In genomic region chr2:181758147-181758725, GRCm38 (mm10) we compare ENCODE assay signal across 27 mouse cellular contexts. TPM values are rescaled to one million over a fixed set of nuclear protein-coding genes. Genes with fewer than 3 reads are reported as not detected.
DNase-seq lines count a peak whose midpoint lies in the region; ATAC-seq lines count a peak whose summit lies in the region.
"Had no signal": no experiment of that assay in that cellular context is flagged by ENCODE, and none has a peak within 500 bp of the region (broad histone marks: within the 10 kb centered on the region; RNA-seq: fewer than 3 reads in every experiment).

No protein-coding gene starts in this region.

- H3K4me1 ChIP-seq in forebrain, embryonic 10.5 days: peaks cover 28% of the 10 kb centered on the region
- H3K4me1 ChIP-seq in forebrain, embryonic 11.5 days (replicated peaks; ENCODE audit: control insufficient read depth, insufficient read depth, low read length): peaks cover 11% of the 10 kb centered on the region
- peaks cover 33% of the 10 kb centered on the region for H3K4me1 ChIP-seq in hindbrain, embryonic 12.5 days
- no peaks in the 10 kb centered on the region; the same call in 1 of the 2 replicates for H3K4me1 ChIP-seq in hindbrain, embryonic 11.5 days (replicated peaks; ENCODE audit: control insufficient read depth, insufficient read depth, low read length)
- peaks cover 37% of the 10 kb centered on the region for H3K4me1 ChIP-seq in neural tube, embryonic 13.5 days (replicated peaks)
- H3K4me1 ChIP-seq in neural tube, embryonic 15.5 days: peaks cover 19% of the 10 kb centered on the region
- H3K4me1 ChIP-seq: stomach, embryonic 15.5 days had no signal

- H3K9ac ChIP-seq in forebrain, embryonic 11.5 days (ENCODE audit: low read length): no peak overlapping the region
- no peak overlapping the region for H3K9ac ChIP-seq in hindbrain, embryonic 12.5 days
- no peak overlapping the region for H3K9ac ChIP-seq in hindbrain, embryonic 11.5 days (ENCODE audit: low read depth, low read length)
- H3K9ac ChIP-seq in neural tube, embryonic 13.5 days: no peak overlapping the region
- no peak overlapping the region for H3K9ac ChIP-seq in neural tube, embryonic 15.5 days (replicated peaks)
- H3K9ac ChIP-seq: stomach, embryonic 15.5 days had no signal

- DNase-seq in forebrain, embryonic 10.5 days (ENCODE audit: extremely low spot score, low spot score): no peak
- DNase-seq in forebrain, embryonic 11.5 days (ENCODE audit: low spot score): no peak
- no peak for DNase-seq in hindbrain, embryonic 11.5 days (ENCODE audit: low spot score)
- no peak for DNase-seq in retina, embryonic 14.5 days (ENCODE audit: low spot score)
- DNase-seq: adrenal gland, postnatal 10 days; B cell, adult 2 months; gastrocnemius, postnatal 25 days; heart, postnatal 36 days; kidney, adult 18-20 months; liver; lung, postnatal 4 days; thymus, postnatal 25 days had no signal

- ATAC-seq in forebrain, embryonic 11.5 days (replicated peaks; ENCODE audit: low FRiP score): no peak
- ATAC-seq in hindbrain, embryonic 12.5 days (ENCODE audit: low FRiP score): no peak
- ATAC-seq in hindbrain, embryonic 11.5 days (ENCODE audit: low FRiP score): no peak
- ATAC-seq in neural tube, embryonic 13.5 days (ENCODE audit: low read depth): no peak
- no peak for ATAC-seq in neural tube, embryonic 15.5 days (ENCODE audit: low FRiP score)
- ATAC-seq: activated CD4-positive, CD25-positive, alpha-beta regulatory T cell, adult 4 months; inflammation-experienced regulatory T-cells, adult 6 months had no signal

- no peak overlapping the region for H3K4me3 ChIP-seq in forebrain, embryonic 10.5 days
- no peak overlapping the region for H3K4me3 ChIP-seq in forebrain, embryonic 11.5 days (ENCODE audit: low read depth, low read length)
- no peak overlapping the region for H3K4me3 ChIP-seq in hindbrain, embryonic 12.5 days
- no peak overlapping the region for H3K4me3 ChIP-seq in hindbrain, embryonic 11.5 days (ENCODE audit: low read depth, low read length)
- no peak overlapping the region for H3K4me3 ChIP-seq in neural tube, embryonic 13.5 days
- H3K4me3 ChIP-seq in neural tube, embryonic 15.5 days (replicated peaks): no peak overlapping the region
- H3K4me3 ChIP-seq: limb, embryonic 10.5 days; myocyte; stomach, embryonic 15.5 days had no signal

- no peaks in the 10 kb centered on the region for H3K9me3 ChIP-seq in forebrain, embryonic 10.5 days
- no peaks in the 10 kb centered on the region for H3K9me3 ChIP-seq in forebrain, embryonic 11.5 days (ENCODE audit: control insufficient read depth, low read length)
- no peaks in the 10 kb centered on the region for H3K9me3 ChIP-seq in hindbrain, embryonic 12.5 days (replicated peaks)
- H3K9me3 ChIP-seq in hindbrain, embryonic 11.5 days (ENCODE audit: control insufficient read depth, low read length): no peaks in the 10 kb centered on the region
- H3K9me3 ChIP-seq in neural tube, embryonic 13.5 days: no peaks in the 10 kb centered on the region
- H3K9me3 ChIP-seq in neural tube, embryonic 15.5 days (replicated peaks): no peaks in the 10 kb centered on the region
- H3K9me3 ChIP-seq: G1E; limb, embryonic 10.5 days; stomach, embryonic 15.5 days had no signal

- peak overlapping the region; percentile 51; the same call in 1 of the 2 replicates for H3K27ac ChIP-seq in forebrain, embryonic 10.5 days
- H3K27ac ChIP-seq in forebrain, embryonic 11.5 days (ENCODE audit: low read depth, low read length): no peak overlapping the region
- peak overlapping the region; percentile 64; the same call in 1 of the 2 replicates for H3K27ac ChIP-seq in hindbrain, embryonic 12.5 days
- no peak overlapping the region for H3K27ac ChIP-seq in hindbrain, embryonic 11.5 days (ENCODE audit: low read depth, low read length)
- H3K27ac ChIP-seq in neural tube, embryonic 13.5 days (replicated peaks): peak overlapping the region; percentile 42; the same call in 1 of the 2 replicates
- no peak overlapping the region for H3K27ac ChIP-seq in neural tube, embryonic 15.5 days (replicated peaks)
- H3K27ac ChIP-seq: limb, embryonic 10.5 days; stomach, embryonic 15.5 days had no signal

- no peak overlapping the region for H3K4me2 ChIP-seq in forebrain, embryonic 11.5 days (ENCODE audit: low read depth, low read length, severe bottlenecking)
- no peak overlapping the region for H3K4me2 ChIP-seq in hindbrain, embryonic 12.5 days (replicated peaks)
- no peak overlapping the region for H3K4me2 ChIP-seq in hindbrain, embryonic 11.5 days (replicated peaks; ENCODE audit: low read depth, low read length)
- no peak overlapping the region for H3K4me2 ChIP-seq in neural tube, embryonic 13.5 days
- no peak overlapping the region for H3K4me2 ChIP-seq in neural tube, embryonic 15.5 days
- H3K4me2 ChIP-seq: stomach, embryonic 15.5 days had no signal

- WGBS in forebrain, embryonic 10.5 days: 76% methylated on average over 2 of the region's 2 CpGs
- WGBS in forebrain, embryonic 11.5 days: 91% methylated on average over 2 of the region's 2 CpGs
- 70% methylated on average over 2 of the region's 2 CpGs for WGBS in hindbrain, embryonic 12.5 days
- 69% methylated on average over 2 of the region's 2 CpGs for WGBS in hindbrain, embryonic 11.5 days
- WGBS in neural tube, embryonic 13.5 days: 66% methylated on average over 2 of the region's 2 CpGs
- 68% methylated on average over 2 of the region's 2 CpGs for WGBS in neural tube, embryonic 15.5 days

- H3K36me3 ChIP-seq in forebrain, embryonic 10.5 days (replicated peaks): no peaks in the 10 kb centered on the region
- no peaks in the 10 kb centered on the region for H3K36me3 ChIP-seq in forebrain, embryonic 11.5 days (ENCODE audit: control insufficient read depth, insufficient read depth, low read length)
- H3K36me3 ChIP-seq in hindbrain, embryonic 12.5 days: no peaks in the 10 kb centered on the region
- H3K36me3 ChIP-seq in hindbrain, embryonic 11.5 days (ENCODE audit: control insufficient read depth, insufficient read depth, low read length): no peaks in the 10 kb centered on the region
- no peaks in the 10 kb centered on the region for H3K36me3 ChIP-seq in neural tube, embryonic 13.5 days
- H3K36me3 ChIP-seq in neural tube, embryonic 15.5 days: no peaks in the 10 kb centered on the region
- H3K36me3 ChIP-seq: G1E; limb, embryonic 10.5 days; stomach, embryonic 15.5 days had no signal

- H3K27me3 ChIP-seq in forebrain, embryonic 10.5 days (ENCODE audit: poor library complexity, severe bottlenecking): 0 out of 2 replicates have a peak, but pooled peaks cover 8% of the 10 kb centered on the region
- H3K27me3 ChIP-seq in forebrain, embryonic 11.5 days (ENCODE audit: control insufficient read depth, insufficient read depth, low read length): no peaks in the 10 kb centered on the region
- H3K27me3 ChIP-seq in hindbrain, embryonic 12.5 days: no peaks in the 10 kb centered on the region
- no peaks in the 10 kb centered on the region for H3K27me3 ChIP-seq in hindbrain, embryonic 11.5 days (ENCODE audit: control insufficient read depth, insufficient read depth, low read length)
- no peaks in the 10 kb centered on the region for H3K27me3 ChIP-seq in neural tube, embryonic 13.5 days
- H3K27me3 ChIP-seq in neural tube, embryonic 15.5 days (replicated peaks): no peaks in the 10 kb centered on the region
- H3K27me3 ChIP-seq: stomach, embryonic 15.5 days had no signal

RNA-seq across cellular contexts. Expression of gene Myt1, which starts 4.9 kb away (rescaled TPM):
- 9.5 and 11.5 TPM in 2 replicates for polyA plus RNA-seq in forebrain, embryonic 10.5 days (2016; fragmentation: Nextera tagmentation; extraction: Ambion mirVana)
- polyA plus RNA-seq in forebrain, embryonic 11.5 days (2014; fragmentation: Nextera tagmentation; extraction: Ambion mirVana): 26.6 and 27.3 TPM in 2 replicates
- polyA plus RNA-seq in hindbrain, embryonic 12.5 days (2016; fragmentation: Nextera tagmentation; extraction: Ambion mirVana): 57.8 and 62.1 TPM in 2 replicates
- polyA plus RNA-seq in hindbrain, embryonic 11.5 days (2014; fragmentation: Nextera tagmentation; extraction: Ambion mirVana): 38.7 and 39.3 TPM in 2 replicates
- 44.9 and 52.5 TPM in 2 replicates for polyA plus RNA-seq in neural tube, embryonic 13.5 days (2015; fragmentation: Nextera tagmentation; extraction: Ambion mirVana)
- polyA plus RNA-seq in neural tube, embryonic 15.5 days (2015; fragmentation: Nextera tagmentation; extraction: Ambion mirVana): 11.3 and 15.1 TPM in 2 replicates
- polyA plus RNA-seq: activated CD4-positive, CD25-positive, alpha-beta regulatory T cell, adult 4 months; G1E; inflammation-experienced regulatory T-cells, adult 6 months; limb, embryonic 10.5 days; liver, embryonic 16.5 days had no signal

RNA-seq across cellular contexts. Expression of gene Oprl1, which starts 43.4 kb away (rescaled TPM):
- 4.5 and 5.2 TPM in 2 replicates for polyA plus RNA-seq in forebrain, embryonic 10.5 days (2016; fragmentation: Nextera tagmentation; extraction: Ambion mirVana)
- 12.8 and 15.8 TPM in 2 replicates for polyA plus RNA-seq in forebrain, embryonic 11.5 days (2014; fragmentation: Nextera tagmentation; extraction: Ambion mirVana)
- 42.7 and 43.2 TPM in 2 replicates for polyA plus RNA-seq in hindbrain, embryonic 12.5 days (2016; fragmentation: Nextera tagmentation; extraction: Ambion mirVana)
- 21.6 and 24.3 TPM in 2 replicates for polyA plus RNA-seq in hindbrain, embryonic 11.5 days (2014; fragmentation: Nextera tagmentation; extraction: Ambion mirVana)
- 63.8 and 64.0 TPM in 2 replicates for polyA plus RNA-seq in neural tube, embryonic 13.5 days (2015; fragmentation: Nextera tagmentation; extraction: Ambion mirVana)
- 72.5 and 87.0 TPM in 2 replicates for polyA plus RNA-seq in neural tube, embryonic 15.5 days (2015; fragmentation: Nextera tagmentation; extraction: Ambion mirVana)
- polyA plus RNA-seq: activated CD4-positive, CD25-positive, alpha-beta regulatory T cell, adult 4 months; G1E; myocyte had no signal

RNA-seq across cellular contexts. Expression of gene Lkaaear1, which starts 60.0 kb away (rescaled TPM):
- polyA plus RNA-seq in forebrain, embryonic 10.5 days (2016; fragmentation: Nextera tagmentation; extraction: Ambion mirVana): not detected in 2 replicates
- polyA plus RNA-seq in forebrain, embryonic 11.5 days (2014; fragmentation: Nextera tagmentation; extraction: Ambion mirVana): not detected in 2 replicates
- polyA plus RNA-seq in hindbrain, embryonic 12.5 days (2016; fragmentation: Nextera tagmentation; extraction: Ambion mirVana): not detected in 2 replicates
- not detected in 2 replicates for polyA plus RNA-seq in hindbrain, embryonic 11.5 days (2014; fragmentation: Nextera tagmentation; extraction: Ambion mirVana)
- not detected in 2 replicates for polyA plus RNA-seq in neural tube, embryonic 13.5 days (2015; fragmentation: Nextera tagmentation; extraction: Ambion mirVana)
- not detected in 2 replicates for polyA plus RNA-seq in neural tube, embryonic 15.5 days (2015; fragmentation: Nextera tagmentation; extraction: Ambion mirVana)
- polyA plus RNA-seq: activated CD4-positive, CD25-positive, alpha-beta regulatory T cell, adult 4 months; embryonic facial prominence, embryonic 11.5 days; G1E; heart, embryonic 14.5 days; inflammation-experienced regulatory T-cells, adult 6 months; kidney, embryonic 16.5 days; limb, embryonic 10.5 days; liver, embryonic 16.5 days; lung, embryonic 16.5 days; myocyte; neural tube, embryonic 14.5 days; stomach, embryonic 15.5 days had no signal

Comparison
In these comparisons a context has a peak if more than half of its experiments do, and no peak if none do; other contexts are left out.
1. H3K27ac ChIP-seq: peak in forebrain, embryonic 10.5 days (single experiment), hindbrain, embryonic 12.5 days (single experiment) and neural tube, embryonic 13.5 days (single experiment); none in forebrain, embryonic 11.5 days (single experiment), hindbrain, embryonic 11.5 days (single experiment) and neural tube, embryonic 15.5 days (single experiment).